ENCODE assay signal across 27 mouse cellular contexts in the genomic region with DNA sequence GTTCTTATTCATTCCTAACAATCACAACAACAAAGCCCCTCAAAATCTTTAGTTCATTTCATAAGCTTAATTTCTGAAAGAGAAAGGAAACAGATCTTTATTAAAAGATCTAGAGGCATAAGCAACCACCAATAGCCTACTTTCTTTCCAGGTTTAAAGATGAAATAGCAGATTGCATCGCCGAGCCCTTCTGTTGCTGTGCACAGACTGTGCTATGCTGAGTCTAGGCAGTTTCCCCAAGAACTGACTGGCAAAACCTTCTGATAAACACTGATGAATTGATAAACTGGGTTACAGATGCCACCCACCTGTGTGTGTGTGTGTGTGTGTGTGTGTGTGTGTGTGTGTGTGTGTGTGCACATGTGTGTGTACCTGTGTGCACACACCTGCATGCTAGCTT. TPM values are rescaled to one million over a fixed set of nuclear protein-coding genes. Genes with fewer than 3 reads are reported as not detected.
A peak's percentile ranks its signal among the peaks of the same experiment; 100 is the strongest.
DNase-seq lines count a peak whose midpoint lies in the region; ATAC-seq and TF ChIP-seq lines count a peak whose summit lies in the region.
"Had no signal": no experiment of that assay in that cellular context is flagged by ENCODE, and none has a peak within 500 bp of the region (broad histone marks: within the 10 kb centered on the region; RNA-seq: fewer than 3 reads in every experiment).

No protein-coding gene starts in this region.

- H3K27me3 ChIP-seq in forebrain, embryonic 14.5 days (replicated peaks; ENCODE audit: control insufficient read depth, insufficient read depth, low read length) = no peaks in the 10 kb centered on the region
- no peaks in the 10 kb centered on the region for H3K27me3 ChIP-seq in forebrain, embryonic 13.5 days
- no peaks in the 10 kb centered on the region for H3K27me3 ChIP-seq in intestine, embryonic 14.5 days (replicated peaks; ENCODE audit: control insufficient read depth, insufficient read depth, low read length)
- no peaks in the 10 kb centered on the region for H3K27me3 ChIP-seq in intestine, postnatal 0 days (replicated peaks; ENCODE audit: control insufficient read depth, insufficient read depth, low read length)
- H3K27me3 ChIP-seq in limb, embryonic 12.5 days = no peaks in the 10 kb centered on the region
- no peaks in the 10 kb centered on the region for H3K27me3 ChIP-seq in limb, embryonic 10.5 days (ENCODE audit: low read depth, poor library complexity, severe bottlenecking)
- H3K27me3 ChIP-seq in limb, embryonic 15.5 days = no peaks in the 10 kb centered on the region
- H3K27me3 ChIP-seq: heart, embryonic 12.5 days; liver, embryonic 15.5 days; midbrain, embryonic 15.5 days; neural tube, embryonic 12.5 days had no signal

- 66% methylated on average over 2 of the region's 2 CpGs for WGBS in forebrain, embryonic 14.5 days
- 91% methylated on average over 2 of the region's 2 CpGs for WGBS in forebrain, embryonic 13.5 days
- 63% methylated on average over 2 of the region's 2 CpGs for WGBS in intestine, embryonic 14.5 days
- 70% methylated on average over 2 of the region's 2 CpGs for WGBS in intestine, postnatal 0 days
- 85% methylated on average over 2 of the region's 2 CpGs for WGBS in limb, embryonic 12.5 days
- 90% methylated on average over 2 of the region's 2 CpGs for WGBS in limb, embryonic 10.5 days
- WGBS in limb, embryonic 15.5 days = 85% methylated on average over 2 of the region's 2 CpGs

- no peak overlapping the region for H3K4me3 ChIP-seq in forebrain, embryonic 14.5 days (ENCODE audit: low read depth, low read length)
- no peak overlapping the region for H3K4me3 ChIP-seq in forebrain, embryonic 13.5 days
- H3K4me3 ChIP-seq in intestine, embryonic 14.5 days (ENCODE audit: low read depth, low read length) = no peak overlapping the region
- H3K4me3 ChIP-seq in intestine, postnatal 0 days (ENCODE audit: low read depth, low read length) = no peak overlapping the region
- no peak overlapping the region for H3K4me3 ChIP-seq in limb, embryonic 12.5 days (replicated peaks)
- H3K4me3 ChIP-seq in limb, embryonic 10.5 days = no peak overlapping the region
- no peak overlapping the region for H3K4me3 ChIP-seq in limb, embryonic 15.5 days
- H3K4me3 ChIP-seq: heart, embryonic 12.5 days; hindbrain, embryonic 10.5 days; liver, embryonic 15.5 days; midbrain, embryonic 15.5 days; neural tube, embryonic 12.5 days had no signal

- no peaks in the 10 kb centered on the region for H3K36me3 ChIP-seq in forebrain, embryonic 14.5 days (ENCODE audit: control insufficient read depth, insufficient read depth, low read length)
- H3K36me3 ChIP-seq in forebrain, embryonic 13.5 days (ENCODE audit: poor library complexity, severe bottlenecking) = no peaks in the 10 kb centered on the region
- no peaks in the 10 kb centered on the region for H3K36me3 ChIP-seq in intestine, embryonic 14.5 days (ENCODE audit: control insufficient read depth, insufficient read depth, low read length)
- no peaks in the 10 kb centered on the region for H3K36me3 ChIP-seq in intestine, postnatal 0 days (ENCODE audit: control insufficient read depth, insufficient read depth)
- H3K36me3 ChIP-seq in limb, embryonic 12.5 days = no peaks in the 10 kb centered on the region
- no peaks in the 10 kb centered on the region for H3K36me3 ChIP-seq in limb, embryonic 10.5 days
- no peaks in the 10 kb centered on the region for H3K36me3 ChIP-seq in limb, embryonic 15.5 days
- H3K36me3 ChIP-seq: heart, embryonic 12.5 days; hindbrain, embryonic 10.5 days; liver, embryonic 15.5 days; midbrain, embryonic 15.5 days; neural tube, embryonic 12.5 days had no signal

- no peak overlapping the region for H3K27ac ChIP-seq in forebrain, embryonic 14.5 days (ENCODE audit: low read depth, low read length)
- H3K27ac ChIP-seq in forebrain, embryonic 13.5 days = no peak overlapping the region
- peak overlapping the region; percentile 62 for H3K27ac ChIP-seq in intestine, embryonic 14.5 days (ENCODE audit: low read depth)
- H3K27ac ChIP-seq in intestine, postnatal 0 days (ENCODE audit: low read depth, low read length) = no peak overlapping the region
- 0 out of 2 replicates have a peak overlapping the region, but pooled peaks have one; percentile 41 for H3K27ac ChIP-seq in limb, embryonic 12.5 days
- H3K27ac ChIP-seq in limb, embryonic 10.5 days = no peak overlapping the region
- 0 out of 2 replicates have a peak overlapping the region, but pooled peaks have one; percentile 33 for H3K27ac ChIP-seq in limb, embryonic 15.5 days
- H3K27ac ChIP-seq: hindbrain, embryonic 10.5 days; liver, embryonic 15.5 days; midbrain, embryonic 15.5 days; neural tube, embryonic 12.5 days had no signal

- no peak overlapping the region for H3K9ac ChIP-seq in forebrain, embryonic 14.5 days (ENCODE audit: low read length)
- H3K9ac ChIP-seq in forebrain, embryonic 13.5 days = no peak overlapping the region
- no peak overlapping the region for H3K9ac ChIP-seq in intestine, embryonic 14.5 days (ENCODE audit: low read length)
- H3K9ac ChIP-seq in intestine, postnatal 0 days (ENCODE audit: low read depth, low read length) = no peak overlapping the region
- no peak overlapping the region for H3K9ac ChIP-seq in limb, embryonic 12.5 days (replicated peaks)
- H3K9ac ChIP-seq in limb, embryonic 15.5 days = no peak overlapping the region
- H3K9ac ChIP-seq: heart, embryonic 12.5 days; liver, embryonic 15.5 days; midbrain, embryonic 15.5 days; neural tube, embryonic 12.5 days had no signal

- peak; percentile 24 for DNase-seq in forebrain, embryonic 14.5 days (ENCODE audit: low spot score)
- DNase-seq in intestine, embryonic 14.5 days (ENCODE audit: low spot score) = no peak
- no peak for DNase-seq in limb, embryonic 10.5 days (ENCODE audit: low spot score)
- DNase-seq in adrenal gland, adult 18-20 months (ENCODE audit: low spot score in 2 of 2) = no peak
- DNase-seq: adrenal gland, postnatal 14 days; cerebellum, adult 11 months; cerebellum, adult 9-11 months; heart, postnatal 10 days; kidney, adult 18-20 months; kidney, postnatal 10 days; liver; lung, postnatal 4 days; right cerebral cortex, postnatal 25 days; spleen, adult 18-20 months; thymus, postnatal 14 days had no signal

- no peaks in the 10 kb centered on the region for H3K9me3 ChIP-seq in forebrain, embryonic 14.5 days (replicated peaks; ENCODE audit: control insufficient read depth, low read length)
- no peaks in the 10 kb centered on the region for H3K9me3 ChIP-seq in forebrain, embryonic 13.5 days (replicated peaks)
- H3K9me3 ChIP-seq in intestine, embryonic 14.5 days (ENCODE audit: control insufficient read depth, low read length) = no peaks in the 10 kb centered on the region
- no peaks in the 10 kb centered on the region for H3K9me3 ChIP-seq in intestine, postnatal 0 days (ENCODE audit: control insufficient read depth)
- H3K9me3 ChIP-seq in limb, embryonic 12.5 days = no peaks in the 10 kb centered on the region
- no peaks in the 10 kb centered on the region for H3K9me3 ChIP-seq in limb, embryonic 10.5 days (replicated peaks)
- no peaks in the 10 kb centered on the region for H3K9me3 ChIP-seq in limb, embryonic 15.5 days
- H3K9me3 ChIP-seq: heart, embryonic 12.5 days; hindbrain, embryonic 10.5 days; liver, embryonic 15.5 days; midbrain, embryonic 15.5 days; neural tube, embryonic 12.5 days had no signal

- no peak overlapping the region for H3K4me2 ChIP-seq in forebrain, embryonic 14.5 days (ENCODE audit: low read length)
- H3K4me2 ChIP-seq in forebrain, embryonic 13.5 days = no peak overlapping the region
- H3K4me2 ChIP-seq in intestine, embryonic 14.5 days (ENCODE audit: low read length) = 0 out of 2 replicates have a peak overlapping the region, but pooled peaks have one; percentile 6
- no peak overlapping the region for H3K4me2 ChIP-seq in intestine, postnatal 0 days (replicated peaks; ENCODE audit: low read depth)
- H3K4me2 ChIP-seq in limb, embryonic 12.5 days = no peak overlapping the region
- H3K4me2 ChIP-seq in limb, embryonic 15.5 days = no peak overlapping the region
- H3K4me2 ChIP-seq: heart, embryonic 12.5 days; liver, embryonic 15.5 days; midbrain, embryonic 15.5 days; neural tube, embryonic 12.5 days had no signal

- no peaks in the 10 kb centered on the region for H3K4me1 ChIP-seq in forebrain, embryonic 14.5 days (ENCODE audit: control insufficient read depth, insufficient read depth, low read length)
- no peaks in the 10 kb centered on the region for H3K4me1 ChIP-seq in forebrain, embryonic 13.5 days
- peaks cover 16% of the 10 kb centered on the region; the same call in 1 of the 2 replicates for H3K4me1 ChIP-seq in intestine, embryonic 14.5 days (replicated peaks; ENCODE audit: control insufficient read depth, insufficient read depth, low read length)
- no peaks in the 10 kb centered on the region for H3K4me1 ChIP-seq in intestine, postnatal 0 days (replicated peaks; ENCODE audit: control insufficient read depth, insufficient read depth, low read length)
- H3K4me1 ChIP-seq in limb, embryonic 12.5 days (replicated peaks) = peaks cover 18% of the 10 kb centered on the region
- peaks cover 20% of the 10 kb centered on the region for H3K4me1 ChIP-seq in limb, embryonic 10.5 days
- peaks cover 21% of the 10 kb centered on the region for H3K4me1 ChIP-seq in limb, embryonic 15.5 days
- H3K4me1 ChIP-seq: liver, embryonic 15.5 days; midbrain, embryonic 15.5 days; neural tube, embryonic 12.5 days had no signal

- TF ChIP-seq CTCF in intestine, postnatal 0 days (IDR thresholded peaks at IDR 0.05; ENCODE audit: low read depth) = no peak

- ATAC-seq in forebrain, embryonic 14.5 days = no peak
- no peak; the same call in 1 of the 2 replicates for ATAC-seq in forebrain, embryonic 13.5 days
- ATAC-seq in intestine, embryonic 14.5 days (replicated peaks; ENCODE audit: low FRiP score, low TSS enrichment, low read depth) = no peak
- ATAC-seq in intestine, postnatal 0 days = no peak
- no peak for ATAC-seq in limb, embryonic 12.5 days (ENCODE audit: insufficient number of reproducible peaks, insufficient read depth, low FRiP score, low TSS enrichment, low read depth)
- ATAC-seq in limb, embryonic 15.5 days (ENCODE audit: insufficient number of reproducible peaks, low FRiP score, low TSS enrichment, low read depth) = no peak
- ATAC-seq: hindbrain, embryonic 16.5 days; midbrain, embryonic 15.5 days had no signal

RNA-seq across cellular contexts. Expression of a gene that starts 42.4 kb away (rescaled TPM):
- polyA plus RNA-seq in forebrain, embryonic 14.5 days (2014; fragmentation: Nextera tagmentation; extraction: Ambion mirVana) = 6.3 and 6.9 TPM in 2 replicates
- polyA plus RNA-seq in forebrain, embryonic 13.5 days (2015; fragmentation: Nextera tagmentation; extraction: Ambion mirVana) = 3.9 TPM in 2 replicates
- polyA plus RNA-seq in intestine, embryonic 14.5 days (2014; fragmentation: Nextera tagmentation; extraction: Ambion mirVana) = 40.2 and 42.5 TPM in 2 replicates
- 8.2 and 10.3 TPM in 2 replicates for polyA plus RNA-seq in intestine, postnatal 0 days (2015; fragmentation: Nextera tagmentation; extraction: Ambion mirVana)
- polyA plus RNA-seq in limb, embryonic 12.5 days (2016; fragmentation: Nextera tagmentation; extraction: Ambion mirVana) = 51.3 and 61.0 TPM in 2 replicates
- 8.7 and 19.3 TPM in 2 replicates for polyA plus RNA-seq in limb, embryonic 10.5 days (2016; fragmentation: Nextera tagmentation; extraction: Ambion mirVana)
- polyA plus RNA-seq in limb, embryonic 15.5 days (2015; fragmentation: Nextera tagmentation; extraction: Ambion mirVana) = 106 and 121 TPM in 2 replicates
- total RNA-seq in adrenal gland, adult 18-20 months (2021) = 1 to 10 TPM; 3.0 to 3.4 TPM
- total RNA-seq: common myeloid progenitor, adult 5-6 weeks; granulocyte monocyte progenitor cell, adult 5-6 weeks had no signal

Comparison
In these comparisons a context has a peak if more than half of its experiments do, and no peak if none do; other contexts are left out.
1. H3K27ac ChIP-seq: peak in intestine, embryonic 14.5 days (single experiment), limb, embryonic 12.5 days (single experiment) and limb, embryonic 15.5 days (single experiment); none in forebrain, embryonic 14.5 days (single experiment), forebrain, embryonic 13.5 days (single experiment), intestine, postnatal 0 days (single experiment) and limb, embryonic 10.5 days (single experiment).